Mouse (Mus musculus): ENCODE measurements around the gene Cyp11a1. TPM values are rescaled to one million over a fixed set of nuclear protein-coding genes. Genes with fewer than 3 reads are reported as not detected.

The Cyp11a1 gene
- total and polyA plus RNA-seq, 3 experiments, result not detected

GRCm38 (mm10) chr9:58031895-58032294 is 25.7 kb downstream of the Cyp11a1 start:
- TF ChIP-seq NELFE (IDR thresholded peaks at IDR 0.05; ENCODE audit: low read depth, low read length) (no peak), NRF1 (IDR thresholded peaks at IDR 0.05; ENCODE audit: insufficient read depth, low read depth, low read length, poor library complexity, severe bottlenecking) (no peak), GABPA (IDR thresholded peaks at IDR 0.05; ENCODE audit: low read depth, low read length) (no peak), MAX (IDR thresholded peaks at IDR 0.05; ENCODE audit: low read length) (no peak), USF2 (IDR thresholded peaks at IDR 0.05; ENCODE audit: borderline replicate concordance in 1 of 2, insufficient read depth in 1 of 2, low read depth in 1 of 2, low read length in 2 of 2) (no peak)
- H3K27me3 ChIP-seq (ENCODE audit: control insufficient read depth in 1 of 2, insufficient read depth in 2 of 2, low read length in 2 of 2), result peaks cover 0 to 4% of the 10 kb centered on the region in 2 experiments; a peak in 2 of 4 replicates

GRCm38 (mm10) chr9:58035519-58035918 is 29.3 kb downstream of the Cyp11a1 start:
- Histone ChIP-seq H3K9ac (ENCODE audit: control insufficient read depth, low read depth, low read length, poor library complexity, severe bottlenecking) (no peak overlapping the region), H3K9me3 (replicated peaks; ENCODE audit: insufficient read depth, low read length) (no peaks in the 10 kb centered on the region), H3K4me3 (ENCODE audit: control insufficient read depth in 1 of 2, insufficient read depth in 1 of 2, low read depth in 2 of 2, low read length in 2 of 2) (no peak overlapping the region), H3K79me2 (ENCODE audit: control insufficient read depth, insufficient read depth, low read length, poor library complexity) (no peaks in the 10 kb centered on the region), H3K36me3 (ENCODE audit: control insufficient read depth in 1 of 2, insufficient read depth in 2 of 2, low read length in 2 of 2) (no peaks in the 10 kb centered on the region), H3K4me1 (ENCODE audit: control insufficient read depth in 1 of 2, insufficient read depth in 2 of 2, low read length in 2 of 2) (no peaks in the 10 kb centered on the region), H3K27ac (ENCODE audit: control insufficient read depth, low read depth, low read length) (no peak overlapping the region), H3K27me3 (ENCODE audit: control insufficient read depth in 1 of 2, insufficient read depth in 2 of 2, low read length in 2 of 2) (peaks cover 0 to 4% of the 10 kb centered on the region in 2 experiments; a peak in 2 of 4 replicates)
- TF ChIP-seq TBP (IDR thresholded peaks at IDR 0.05; ENCODE audit: low read depth, low read length), result no peak
- no peak for TF ChIP-seq TAL1 (IDR thresholded peaks at IDR 0.05; ENCODE audit: low read length)
- TF ChIP-seq MAZ (IDR thresholded peaks at IDR 0.05; ENCODE audit: low read depth, low read length), result no peak
- no peak for TF ChIP-seq MXI1 (IDR thresholded peaks at IDR 0.05; ENCODE audit: low read depth, low read length)
- TF ChIP-seq USF2 (IDR thresholded peaks at IDR 0.05; ENCODE audit: borderline replicate concordance in 1 of 2, insufficient read depth in 1 of 2, low read depth in 1 of 2, low read length in 2 of 2), result no peak
- TF ChIP-seq GABPA (IDR thresholded peaks at IDR 0.05; ENCODE audit: low read depth, low read length), result no peak
- no peak for TF ChIP-seq CHD2 (IDR thresholded peaks at IDR 0.05; ENCODE audit: low read length)
- TF ChIP-seq CTCF (IDR thresholded peaks at IDR 0.05 in 2 of 3, conservative IDR thresholded peaks at IDR 0.05 in 1 of 3; ENCODE audit: control insufficient read depth in 1 of 3, insufficient read depth in 1 of 3, low read depth in 2 of 3, low read length in 3 of 3, poor library complexity in 1 of 3, severe bottlenecking in 1 of 3), result no peak
- no peak for TF ChIP-seq GATA1 (IDR thresholded peaks at IDR 0.05; ENCODE audit: low read depth, low read length)
- no peak for TF ChIP-seq ETS1 (IDR thresholded peaks at IDR 0.05; ENCODE audit: low read depth, low read length)
- no peak for TF ChIP-seq ZC3H11A (IDR thresholded peaks at IDR 0.05; ENCODE audit: low read depth, low read length)
- no peak for TF ChIP-seq SMC3 (IDR thresholded peaks at IDR 0.05; ENCODE audit: low read depth, low read length)
- TF ChIP-seq CHD1 (IDR thresholded peaks at IDR 0.05; ENCODE audit: low read depth, low read length), result no peak
- no peak for TF ChIP-seq TCF12 (IDR thresholded peaks at IDR 0.05; ENCODE audit: low read depth, low read length)
- TF ChIP-seq RAD21 (IDR thresholded peaks at IDR 0.05; ENCODE audit: low read depth, low read length), result no peak
- TF ChIP-seq EP300 (IDR thresholded peaks at IDR 0.05; ENCODE audit: low read depth in 1 of 2, low read length in 2 of 2), result no peak
- TF ChIP-seq BHLHE40 (IDR thresholded peaks at IDR 0.05; ENCODE audit: borderline replicate concordance, low read depth, low read length), result no peak
- TF ChIP-seq ELF1 (IDR thresholded peaks at IDR 0.05; ENCODE audit: low read depth, low read length), result no peak
- TF ChIP-seq NELFE (IDR thresholded peaks at IDR 0.05; ENCODE audit: low read depth, low read length), result no peak
- no peak for TF ChIP-seq ZNF384 (IDR thresholded peaks at IDR 0.05; ENCODE audit: low read depth, low read length)
- no peak for DNase-seq (ENCODE audit: low read depth, low spot score)

More at GRCm38 (mm10) chr9:58031895-58032294, 25.7 kb downstream of the Cyp11a1 start:
- Histone ChIP-seq H3K9me3 (replicated peaks; ENCODE audit: insufficient read depth, low read length) (no peaks in the 10 kb centered on the region), H3K9ac (ENCODE audit: control insufficient read depth, low read depth, low read length, poor library complexity, severe bottlenecking) (no peak overlapping the region), H3K79me2 (ENCODE audit: control insufficient read depth, insufficient read depth, low read length, poor library complexity) (no peaks in the 10 kb centered on the region), H3K27ac (ENCODE audit: control insufficient read depth, low read depth, low read length) (no peak overlapping the region), H3K36me3 (ENCODE audit: control insufficient read depth in 1 of 2, insufficient read depth in 2 of 2, low read length in 2 of 2) (no peaks in the 10 kb centered on the region), H3K4me3 (ENCODE audit: control insufficient read depth in 1 of 2, insufficient read depth in 1 of 2, low read depth in 2 of 2, low read length in 2 of 2) (no peak overlapping the region), H3K4me1 (ENCODE audit: control insufficient read depth in 1 of 2, insufficient read depth in 2 of 2, low read length in 2 of 2) (peaks cover 0 to 4% of the 10 kb centered on the region in 2 experiments; a peak in 1 of 4 replicates)
- DNase-seq (ENCODE audit: low read depth, low spot score), result no peak

Measured in MEL (cell line).